Mouse (Mus musculus) lung, embryonic 14.5 days (tissue): ENCODE measurements around the gene Gm20388. TPM values are rescaled to one million over a fixed set of nuclear protein-coding genes. Genes with fewer than 3 reads are reported as not detected.

Source experiments
- ATAC-seq: fragments of 200-750 bp; cut with Nextera tagmentation; 2 replicates; pipeline ENCODE4 v1.8.0; 2017; ENCODE audit warnings: mild to moderate bottlenecking, moderate TSS enrichment, moderate library complexity; ENCODE audit not compliant: insufficient read depth
- DNase-seq: peaks from one replicate; pipeline ENCODE4 v3.0.0-alpha.2; 2015
- H3K27ac ChIP-seq: fragments of 300-500 bp; sonication (generic); 2 replicates; pipeline ENCODE4 v1.5.1; 2014; ENCODE audit warnings: low read depth, mild to moderate bottlenecking, moderate library complexity
- H3K27me3 ChIP-seq: fragments of 300-500 bp; sonication (generic); 2 replicates; pipeline ENCODE4 v1.6.1; 2014; ENCODE audit warnings: low read length, control low read depth; ENCODE audit not compliant: insufficient read depth
- H3K36me3 ChIP-seq: fragments of 300-500 bp; sonication (generic); 2 replicates; pipeline ENCODE4 v1.6.1; 2014; ENCODE audit warnings: control low read depth; ENCODE audit not compliant: insufficient read depth
- H3K4me1 ChIP-seq: fragments of 300-500 bp; sonication (generic); 2 replicates; pipeline ENCODE4 v1.6.1; 2014; ENCODE audit warnings: antibody characterized with exemption, control low read depth; ENCODE audit not compliant: insufficient read depth
- H3K4me2 ChIP-seq: fragments of 300-500 bp; sonication (generic); 2 replicates; pipeline ENCODE4 v1.6.1; 2014; ENCODE audit warnings: mild to moderate bottlenecking
- H3K4me3 ChIP-seq: fragments of 300-500 bp; sonication (generic); 2 replicates; pipeline ENCODE4 v1.5.1; 2014; ENCODE audit warnings: low read depth, low read length
- H3K9ac ChIP-seq: fragments of 300-500 bp; sonication (generic); 2 replicates; pipeline ENCODE4 v1.6.1; 2014
- H3K9me3 ChIP-seq: fragments of 300-500 bp; sonication (generic); 2 replicates; pipeline ENCODE4 v1.6.1; 2016; ENCODE audit warnings: low read depth, low read length, control low read depth
- CTCF ChIP-seq: IDR thresholded peaks from 2 replicates; pipeline ENCODE4 v1.5.1; 2016; ENCODE audit warnings: antibody characterized with exemption, low read depth
- WGBS: fragments of 180-500 bp; shearing (Covaris S2); extraction: QIAGEN DNeasy Blood & Tissue Kit; methylation state at CpG from one replicate; pipeline ENCODE4 v1.1.7; 2014; 5-methylcytosine and 5-hydroxymethylcytosine counted together
- polyA plus RNA-seq: library from polyadenylated mRNA; unstranded; fragments of >200 nt; fragmentation: Nextera tagmentation; extraction: Ambion mirVana; gene quantifications from 2 replicates; pipeline ENCODE4 v1.2.1, GENCODE M21; 2014

Gm20388 gene
- polyA plus RNA-seq, 1 experiment from 2014 or later: not detected

DNA sequence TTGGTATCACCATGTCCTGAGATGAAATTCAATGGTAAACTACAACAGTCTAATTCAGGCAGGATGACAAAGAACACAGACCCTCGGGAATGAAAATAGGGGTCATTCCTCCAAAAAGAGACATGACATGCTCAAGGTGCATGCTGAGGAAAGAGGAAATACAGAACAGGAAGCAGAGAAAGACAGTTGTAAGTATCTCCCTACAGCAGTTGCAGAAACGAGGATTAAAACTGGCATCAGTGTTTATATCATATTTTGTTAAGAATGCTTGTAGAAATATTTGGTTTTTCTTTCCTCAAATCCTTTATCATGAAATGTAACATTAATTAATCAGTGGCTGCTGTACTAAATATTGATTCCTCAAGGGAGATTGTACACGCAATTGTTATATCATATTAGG lies 3056.0 kb downstream of the Gm20388 start:
- no peak for TF ChIP-seq CTCF
- DNase-seq (no peak), ATAC-seq (no peak)
- Histone ChIP-seq H3K9me3 (no peaks in the 10 kb centered on the region), H3K27ac (no peak overlapping the region), H3K9ac (no peak overlapping the region), H3K4me1 (0 out of 2 replicates have a peak, but pooled peaks cover 5% of the 10 kb centered on the region), H3K36me3 (peaks cover 8% of the 10 kb centered on the region), H3K4me2 (no peak overlapping the region), H3K4me3 (no peak overlapping the region), H3K27me3 (no peaks in the 10 kb centered on the region)
- 70% methylated on average over 3 of the region's 3 CpGs for WGBS

DNA sequence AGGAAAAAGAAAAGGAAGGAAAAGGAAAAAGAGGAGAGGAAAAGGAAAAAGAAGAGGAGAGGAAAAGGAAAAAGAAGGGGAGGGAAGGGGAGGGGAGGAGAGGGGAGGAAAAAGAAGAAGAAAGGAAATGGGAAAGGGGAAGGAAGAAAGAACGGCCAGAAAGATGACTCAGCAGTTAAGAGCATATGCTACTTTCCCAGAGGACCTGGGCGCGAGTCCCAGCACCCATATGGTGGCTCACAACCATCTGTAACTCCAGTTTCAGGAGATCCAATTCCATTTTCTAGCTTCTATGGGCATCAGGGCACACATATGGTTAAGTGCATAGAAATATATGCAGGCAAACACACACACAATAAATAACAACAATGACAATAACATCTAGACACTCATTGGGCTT lies 3057.5 kb downstream of the Gm20388 start:
- TF ChIP-seq CTCF: no peak
- Histone ChIP-seq H3K27me3 (no peaks in the 10 kb centered on the region), H3K4me2 (no peak overlapping the region), H3K9me3 (no peaks in the 10 kb centered on the region), H3K4me3 (no peak overlapping the region), H3K36me3 (peaks cover 8% of the 10 kb centered on the region), H3K9ac (no peak overlapping the region), H3K27ac (no peak overlapping the region), H3K4me1 (no peaks in the 10 kb centered on the region)
- DNase-seq (no peak), ATAC-seq (no peak)
- WGBS: 95% methylated on average over 3 of the region's 3 CpGs

DNA sequence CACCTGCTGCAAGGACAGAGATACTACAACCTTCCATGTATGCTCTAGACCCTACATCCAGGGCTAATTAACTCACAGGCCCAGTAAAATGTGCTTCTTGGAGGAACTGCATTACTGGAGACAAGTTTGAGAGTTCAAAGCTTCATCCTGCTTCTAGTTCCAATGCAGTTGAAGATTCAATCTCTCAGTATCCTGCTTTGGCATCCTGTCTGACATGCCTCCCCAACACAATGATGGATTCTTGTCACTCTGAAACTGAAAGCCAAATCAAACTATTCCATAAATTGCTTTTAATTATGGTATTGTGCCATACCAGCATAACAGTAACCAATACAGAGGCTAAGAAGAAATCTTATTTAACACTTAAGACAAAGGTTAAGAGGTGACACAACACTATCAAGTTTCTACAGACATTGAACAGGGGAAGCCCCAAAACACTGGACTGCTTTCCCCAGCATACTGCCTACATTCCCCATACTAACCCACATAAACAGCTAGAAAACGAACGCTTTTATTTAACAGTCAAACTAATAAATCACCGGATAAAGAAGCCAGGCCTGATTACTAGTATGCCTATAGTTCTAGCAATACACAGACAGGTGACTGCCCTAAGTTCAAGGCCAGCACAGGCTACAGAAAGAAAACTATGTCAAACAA lies 3059.5 kb downstream of the Gm20388 start:
- no peak overlapping the region for H3K4me2 ChIP-seq
- no peak overlapping the region for H3K4me3 ChIP-seq
- no peak overlapping the region for H3K9ac ChIP-seq
- TF ChIP-seq CTCF: no peak
- peaks cover 8% of the 10 kb centered on the region for H3K36me3 ChIP-seq
- H3K27ac ChIP-seq: no peak overlapping the region
- 90% methylated on average over 3 of the region's 3 CpGs for WGBS
- DNase-seq (no peak), ATAC-seq (no peak)
- H3K9me3 ChIP-seq: no peaks in the 10 kb centered on the region
- no peaks in the 10 kb centered on the region for H3K27me3 ChIP-seq
- H3K4me1 ChIP-seq: no peaks in the 10 kb centered on the region

DNA sequence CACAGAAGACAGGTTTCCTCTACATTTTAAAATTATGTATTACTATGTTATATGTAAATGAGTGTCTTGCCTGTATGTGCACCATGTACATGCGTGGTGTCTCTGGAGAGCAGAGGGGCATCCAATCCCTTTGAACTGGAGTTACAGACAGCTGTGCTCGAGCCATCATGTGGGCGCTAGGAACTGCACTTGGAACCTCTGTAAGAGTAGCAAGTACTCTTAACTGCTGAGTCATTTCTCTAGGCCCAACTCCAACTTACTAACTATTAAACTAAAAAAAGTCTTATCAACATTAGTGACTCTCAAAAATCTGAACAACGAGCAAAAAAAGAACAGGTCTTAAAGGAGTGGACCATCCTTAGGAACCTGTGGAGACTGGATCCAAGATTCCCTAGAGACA lies 3065.4 kb downstream of the Gm20388 start:
- no peak overlapping the region for H3K27ac ChIP-seq
- DNase-seq: no peak
- H3K4me2 ChIP-seq: no peak overlapping the region

DNA sequence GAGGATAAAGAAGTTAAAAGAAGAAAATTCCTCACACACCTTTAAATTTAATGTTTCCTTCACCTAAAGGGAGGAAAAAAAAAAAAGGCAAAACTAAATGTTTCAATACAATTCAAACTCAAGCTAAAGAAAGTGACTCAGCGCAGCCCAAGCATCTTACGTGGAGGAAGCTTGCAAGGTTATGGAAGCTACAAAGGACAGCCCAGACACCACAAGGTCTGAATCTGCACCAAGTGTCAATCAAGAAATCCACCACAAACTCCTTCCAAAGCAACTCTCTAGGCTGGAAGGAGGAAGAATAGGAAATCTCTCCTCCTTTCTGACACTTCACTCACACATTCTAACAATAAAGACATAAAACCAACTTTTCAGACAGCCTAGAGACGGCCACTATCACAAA lies 3068.8 kb downstream of the Gm20388 start:
- no peak for ATAC-seq
- H3K27ac ChIP-seq: no peak overlapping the region
- WGBS: 87% methylated on average over 3 of the region's 3 CpGs

More for the DNA sequence above, 3065.4 kb downstream of the Gm20388 start:
- WGBS: 86% methylated on average over 4 of the region's 4 CpGs
- H3K36me3 ChIP-seq: no peaks in the 10 kb centered on the region
- no peaks in the 10 kb centered on the region for H3K27me3 ChIP-seq
- no peak overlapping the region for H3K9ac ChIP-seq
- H3K4me3 ChIP-seq: no peak overlapping the region
- H3K4me1 ChIP-seq: no peaks in the 10 kb centered on the region
- TF ChIP-seq CTCF: no peak
- no peak for ATAC-seq
- no peaks in the 10 kb centered on the region for H3K9me3 ChIP-seq

DNA sequence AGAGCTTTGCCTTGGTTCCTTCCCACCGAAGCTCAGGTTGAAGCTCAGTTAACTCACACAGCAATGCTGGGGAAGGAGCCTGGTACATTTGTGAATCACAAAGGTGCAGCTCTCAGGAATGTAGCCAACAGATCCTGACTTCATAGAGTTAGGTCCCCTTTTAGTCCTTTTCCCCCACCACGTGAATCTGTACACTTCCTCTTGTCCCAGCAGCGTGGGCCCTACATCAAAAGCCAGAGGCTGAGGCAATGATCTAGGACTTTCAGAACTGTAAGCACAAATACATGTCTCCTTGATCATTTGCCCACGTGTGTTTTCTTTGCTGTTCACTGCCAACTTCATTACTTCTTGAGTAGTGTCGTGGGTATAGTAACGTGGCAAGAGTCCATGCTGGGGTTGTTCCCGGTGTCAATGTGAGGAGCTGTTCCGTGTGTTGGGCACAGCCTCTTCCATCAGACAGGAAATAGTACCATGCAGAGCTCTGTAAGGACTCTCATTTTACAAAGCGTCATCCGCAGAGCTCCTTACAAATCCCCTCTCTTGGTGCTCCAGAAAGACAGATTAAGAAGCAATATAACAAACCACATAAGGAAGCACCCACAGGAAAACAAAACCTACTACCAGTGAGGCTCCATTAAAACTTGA lies 3069.3 kb downstream of the Gm20388 start:
- no peak for DNase-seq
- H3K27me3 ChIP-seq: no peaks in the 10 kb centered on the region
- no peak overlapping the region for H3K4me2 ChIP-seq
- 73% methylated on average over 10 of the region's 10 CpGs for WGBS
- H3K36me3 ChIP-seq: no peaks in the 10 kb centered on the region
- no peak for ATAC-seq
- no peak overlapping the region for H3K9ac ChIP-seq
- H3K27ac ChIP-seq: no peak overlapping the region
- H3K9me3 ChIP-seq: no peaks in the 10 kb centered on the region
- no peak overlapping the region for H3K4me3 ChIP-seq
- TF ChIP-seq CTCF: no peak
- no peaks in the 10 kb centered on the region for H3K4me1 ChIP-seq

More for the DNA sequence above, 3068.8 kb downstream of the Gm20388 start:
- no peak for TF ChIP-seq CTCF
- H3K4me3 ChIP-seq: no peak overlapping the region
- no peaks in the 10 kb centered on the region for H3K36me3 ChIP-seq
- H3K27me3 ChIP-seq: no peaks in the 10 kb centered on the region
- H3K9me3 ChIP-seq: no peaks in the 10 kb centered on the region
- no peak for DNase-seq
- no peak overlapping the region for H3K9ac ChIP-seq
- no peaks in the 10 kb centered on the region for H3K4me1 ChIP-seq
- H3K4me2 ChIP-seq: no peak overlapping the region

DNA sequence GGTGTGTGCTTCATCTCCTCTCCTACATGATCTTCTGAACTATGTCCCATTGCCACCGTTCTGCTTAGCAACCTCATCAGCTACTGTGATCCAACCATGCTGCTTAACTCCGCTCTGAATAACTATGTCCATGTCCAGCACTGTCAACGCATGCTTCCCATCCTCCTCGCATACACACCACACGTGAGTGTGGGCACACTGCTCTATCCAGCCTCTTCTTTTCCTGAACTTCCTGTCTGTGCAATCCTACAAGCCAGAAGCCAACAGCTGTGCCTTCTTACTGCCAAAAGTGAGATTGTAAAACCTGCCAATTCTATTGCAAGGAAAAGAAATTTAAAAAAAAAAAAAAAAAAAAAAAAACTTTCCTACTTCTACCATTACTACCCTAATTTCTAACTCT lies 3071.0 kb downstream of the Gm20388 start:
- Histone ChIP-seq H3K9me3 (no peaks in the 10 kb centered on the region), H3K4me3 (no peak overlapping the region), H3K27me3 (no peaks in the 10 kb centered on the region), H3K4me2 (no peak overlapping the region), H3K36me3 (no peaks in the 10 kb centered on the region), H3K4me1 (no peaks in the 10 kb centered on the region), H3K9ac (no peak overlapping the region), H3K27ac (no peak overlapping the region)
- TF ChIP-seq CTCF: no peak
- DNase-seq (peak; percentile 21), ATAC-seq (no peak)
- 74% methylated on average over 5 of the region's 5 CpGs for WGBS
